Mouse (Mus musculus) midbrain, embryonic 14.5 days (tissue): ENCODE data around the gene Gm5475. TPM values are rescaled to one million over a fixed set of nuclear protein-coding genes. Genes with fewer than 3 reads are reported as not detected.
A peak's percentile ranks its signal among the peaks of the same experiment; 100 is the strongest.

Experiments
- ATAC-seq: fragments of 200-750 bp; cut with Nextera tagmentation; 2 replicates; pipeline ENCODE4 v1.8.0; 2017; ENCODE audit warnings: moderate number of reproducible peaks, moderate library complexity; ENCODE audit not compliant: low FRiP score, low TSS enrichment
- DNase-seq: peaks from one replicate; pipeline ENCODE4 v3.0.0-alpha.2; 2015
- H3K27ac ChIP-seq: fragments of 300-500 bp; sonication (generic); replicated peaks from 2 replicates; pipeline ENCODE4 v1.5.1; 2014; ENCODE audit warnings: mild to moderate bottlenecking, low read depth, low read length, moderate library complexity
- H3K27me3 ChIP-seq: fragments of 300-500 bp; sonication (generic); 2 replicates; pipeline ENCODE4 v1.6.1; 2014; ENCODE audit warnings: low read length, control low read depth, mixed read lengths; ENCODE audit not compliant: control insufficient read depth, insufficient read depth
- H3K36me3 ChIP-seq: fragments of 300-500 bp; sonication (generic); 2 replicates; pipeline ENCODE4 v1.6.1; 2014; ENCODE audit warnings: low read length, control low read depth; ENCODE audit not compliant: control insufficient read depth, insufficient read depth
- H3K4me1 ChIP-seq: fragments of 300-500 bp; sonication (generic); 2 replicates; pipeline ENCODE4 v1.6.1; 2014; ENCODE audit warnings: mild to moderate bottlenecking, antibody characterized with exemption, low read length, control low read depth; ENCODE audit not compliant: control insufficient read depth, insufficient read depth
- H3K4me2 ChIP-seq: fragments of 300-500 bp; sonication (generic); 2 replicates; pipeline ENCODE4 v1.6.1; 2014; ENCODE audit warnings: mild to moderate bottlenecking, low read length, moderate library complexity
- H3K4me3 ChIP-seq: fragments of 300-500 bp; sonication (generic); replicated peaks from 2 replicates; pipeline ENCODE4 v1.5.1; 2014; ENCODE audit warnings: low read depth, low read length
- H3K9ac ChIP-seq: fragments of 300-500 bp; sonication (generic); replicated peaks from 2 replicates; pipeline ENCODE4 v1.6.1; 2014; ENCODE audit warnings: mild to moderate bottlenecking, low read length, moderate library complexity
- H3K9me3 ChIP-seq: fragments of 300-500 bp; sonication (generic); 2 replicates; pipeline ENCODE4 v1.6.1; 2016; ENCODE audit warnings: low read length, control low read depth, mixed read lengths; ENCODE audit not compliant: control insufficient read depth
- WGBS: fragments of 180-500 bp; shearing (Covaris S2); extraction: QIAGEN DNeasy Blood & Tissue Kit; methylation state at CpG from one replicate; pipeline ENCODE4 v1.1.7; 2014; 5-methylcytosine and 5-hydroxymethylcytosine counted together
- polyA plus RNA-seq: library from polyadenylated mRNA; unstranded; fragments of >200 nt; fragmentation: Nextera tagmentation; extraction: Ambion mirVana; gene quantifications from 2 replicates; pipeline ENCODE4 v1.2.1, GENCODE M21; 2014

Gm5475 gene
- polyA plus RNA-seq, 1 experiment from 2014 or later, result not detected

DNA sequence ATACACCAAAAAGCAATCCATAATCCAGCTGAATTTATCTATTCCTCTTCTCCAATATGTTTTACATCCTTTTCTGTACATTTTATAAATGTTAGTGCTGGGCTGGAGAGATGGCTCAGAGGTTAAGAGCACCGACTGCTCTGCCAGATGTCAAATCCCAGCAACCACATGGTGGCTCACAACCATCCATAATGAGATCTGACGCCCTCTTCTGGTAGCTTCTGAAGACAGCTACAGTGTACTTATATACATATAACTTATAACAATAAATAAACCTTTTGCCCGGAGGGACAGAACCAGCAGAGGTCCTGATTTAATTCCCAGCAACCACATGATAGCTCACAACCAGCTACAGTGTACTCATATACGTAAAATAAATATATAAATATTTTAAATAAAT is 26.6 kb downstream of the Gm5475 start:
- Histone ChIP-seq H3K27ac (no peak overlapping the region), H3K9ac (no peak overlapping the region), H3K36me3 (no peaks in the 10 kb centered on the region), H3K4me1 (no peaks in the 10 kb centered on the region), H3K4me2 (no peak overlapping the region), H3K4me3 (no peak overlapping the region), H3K27me3 (no peaks in the 10 kb centered on the region), H3K9me3 (no peaks in the 10 kb centered on the region)
- no peak for DNase-seq
- 74% methylated on average over 4 of the region's 4 CpGs for WGBS
- no peak for ATAC-seq

GRCm38 (mm10) chr15:100449495-100449894 is 27.5 kb downstream of the Gm5475 start:
- no peak overlapping the region for H3K4me2 ChIP-seq
- no peak overlapping the region for H3K4me3 ChIP-seq
- ATAC-seq, result no peak
- H3K4me1 ChIP-seq, result no peaks in the 10 kb centered on the region
- 87% methylated on average over 3 of the region's 3 CpGs for WGBS
- no peaks in the 10 kb centered on the region for H3K36me3 ChIP-seq
- H3K27ac ChIP-seq, result no peak overlapping the region
- no peaks in the 10 kb centered on the region for H3K9me3 ChIP-seq
- no peak for DNase-seq
- H3K27me3 ChIP-seq, result no peaks in the 10 kb centered on the region
- H3K9ac ChIP-seq, result no peak overlapping the region

DNA sequence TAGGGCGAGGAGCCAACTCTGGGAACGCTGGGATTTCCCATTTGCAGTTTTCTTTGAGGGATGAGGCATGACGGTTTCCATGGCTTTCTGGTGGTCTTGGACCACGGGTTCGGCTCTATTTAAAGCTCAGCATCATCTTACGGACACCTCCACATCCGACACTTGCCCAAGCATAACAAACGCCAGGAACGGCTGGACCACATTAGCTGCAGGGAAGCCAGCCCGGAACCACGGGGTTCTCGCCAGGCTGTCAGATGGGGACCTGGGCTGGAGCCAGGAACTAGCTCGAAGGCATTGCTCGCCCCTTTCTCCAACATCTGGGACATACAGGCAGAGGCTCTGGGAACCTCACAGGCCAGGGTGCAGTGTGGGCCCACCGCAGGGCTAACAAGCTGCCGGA is 29.3 kb downstream of the Gm5475 start:
- DNase-seq (peak; percentile 33), ATAC-seq (no peak)
- 74% methylated on average over 16 of the region's 16 CpGs for WGBS
- Histone ChIP-seq H3K4me2 (no peak overlapping the region), H3K9ac (no peak overlapping the region), H3K9me3 (no peaks in the 10 kb centered on the region), H3K27ac (no peak overlapping the region), H3K4me3 (no peak overlapping the region), H3K4me1 (no peaks in the 10 kb centered on the region), H3K36me3 (no peaks in the 10 kb centered on the region), H3K27me3 (no peaks in the 10 kb centered on the region)

DNA sequence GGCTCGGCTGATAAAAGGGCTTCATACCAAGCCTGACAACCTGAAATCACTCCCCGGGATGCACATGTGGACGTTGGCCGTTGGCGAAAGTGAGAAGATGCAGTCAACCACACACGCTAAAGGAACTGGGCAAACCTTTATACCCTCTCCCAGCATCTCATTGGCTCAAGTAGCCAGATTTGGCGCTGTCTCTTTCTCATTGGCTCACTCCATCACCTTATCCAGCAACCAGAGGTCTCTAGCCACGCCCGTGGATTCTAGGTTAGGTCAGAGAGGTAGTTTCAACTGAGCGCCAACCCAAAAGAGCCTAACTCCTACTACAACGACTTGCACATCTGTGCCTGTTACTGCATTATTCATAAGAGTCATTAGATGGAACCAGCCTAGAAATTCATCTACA is 30.5 kb downstream of the Gm5475 start:
- DNase-seq, result no peak
- no peak overlapping the region for H3K4me3 ChIP-seq
- 79% methylated on average over 11 of the region's 11 CpGs for WGBS
- H3K4me2 ChIP-seq, result no peak overlapping the region
- H3K9me3 ChIP-seq, result no peaks in the 10 kb centered on the region
- H3K36me3 ChIP-seq, result no peaks in the 10 kb centered on the region
- no peak overlapping the region for H3K27ac ChIP-seq
- H3K27me3 ChIP-seq, result no peaks in the 10 kb centered on the region
- no peaks in the 10 kb centered on the region for H3K4me1 ChIP-seq
- no peak overlapping the region for H3K9ac ChIP-seq
- ATAC-seq, result no peak

DNA sequence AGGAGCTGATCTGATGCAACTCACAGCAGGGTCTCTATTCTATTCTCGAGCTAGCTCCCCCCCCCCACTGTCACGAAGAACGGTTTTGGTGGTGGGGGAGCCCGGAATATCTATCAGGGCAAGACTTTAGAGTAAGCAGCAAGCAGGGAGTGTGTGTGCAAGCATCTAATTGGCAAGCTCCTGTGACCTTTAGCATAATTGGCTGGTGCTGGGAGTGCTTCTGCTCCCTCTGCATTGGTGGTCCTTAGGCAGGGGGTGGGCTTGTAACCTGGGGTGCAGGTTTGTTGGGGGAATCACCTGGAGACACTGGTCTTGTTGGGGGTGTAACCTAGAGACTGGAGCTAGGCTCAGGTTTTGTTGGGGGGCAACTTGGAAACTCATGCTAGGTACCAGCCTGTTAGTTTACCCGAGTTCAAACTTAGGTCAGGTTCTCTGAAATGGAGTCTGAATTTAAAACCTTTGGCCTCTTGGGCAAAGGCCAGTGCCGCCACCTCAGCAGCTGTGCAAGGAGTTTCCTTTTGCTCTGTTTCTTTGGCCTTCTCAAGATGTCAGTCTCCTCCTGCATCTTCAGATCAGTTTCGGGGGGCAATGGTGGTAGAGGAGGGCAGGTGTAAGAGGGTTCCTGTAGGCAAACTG is 34.5 kb downstream of the Gm5475 start:
- Histone ChIP-seq H3K9me3 (no peaks in the 10 kb centered on the region), H3K9ac (no peak overlapping the region), H3K27me3 (no peaks in the 10 kb centered on the region), H3K27ac (no peak overlapping the region), H3K4me1 (no peaks in the 10 kb centered on the region), H3K4me2 (no peak overlapping the region), H3K4me3 (no peak overlapping the region), H3K36me3 (no peaks in the 10 kb centered on the region)
- WGBS, result 62% methylated on average over 7 of the region's 7 CpGs
- DNase-seq, result no peak
- ATAC-seq, result no peak

DNA sequence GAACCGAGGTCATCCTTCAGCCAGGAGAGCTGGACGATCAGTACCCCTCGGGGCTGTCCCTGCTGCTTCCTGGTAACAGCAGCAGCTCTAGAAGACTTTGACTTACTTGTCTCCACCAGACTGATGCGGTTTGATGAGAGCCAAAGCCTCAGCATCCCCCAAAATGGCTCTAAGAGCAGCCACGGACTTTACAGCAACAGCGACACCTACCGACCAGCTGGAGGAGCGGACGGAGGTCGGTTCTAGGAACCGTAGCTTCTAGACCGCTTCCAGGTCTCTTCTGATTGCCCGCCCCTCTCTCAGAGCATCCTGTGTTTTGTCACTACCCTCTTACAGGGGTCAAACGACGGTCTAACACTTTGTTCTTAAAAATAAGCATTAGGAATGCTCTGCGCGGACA is 35.4 kb downstream of the Gm5475 start:
- DNase-seq (peak; percentile 92), ATAC-seq (peak; percentile 37; the same call in 1 of the 2 replicates)
- WGBS, result 9% methylated on average over 17 of the region's 17 CpGs
- H3K36me3 ChIP-seq, result no peaks in the 10 kb centered on the region
- H3K4me3 ChIP-seq, result no peak overlapping the region
- no peak overlapping the region for H3K27ac ChIP-seq
- H3K4me2 ChIP-seq, result no peak overlapping the region
- H3K9me3 ChIP-seq, result no peaks in the 10 kb centered on the region
- H3K27me3 ChIP-seq, result no peaks in the 10 kb centered on the region
- no peaks in the 10 kb centered on the region for H3K4me1 ChIP-seq
- no peak overlapping the region for H3K9ac ChIP-seq

DNA sequence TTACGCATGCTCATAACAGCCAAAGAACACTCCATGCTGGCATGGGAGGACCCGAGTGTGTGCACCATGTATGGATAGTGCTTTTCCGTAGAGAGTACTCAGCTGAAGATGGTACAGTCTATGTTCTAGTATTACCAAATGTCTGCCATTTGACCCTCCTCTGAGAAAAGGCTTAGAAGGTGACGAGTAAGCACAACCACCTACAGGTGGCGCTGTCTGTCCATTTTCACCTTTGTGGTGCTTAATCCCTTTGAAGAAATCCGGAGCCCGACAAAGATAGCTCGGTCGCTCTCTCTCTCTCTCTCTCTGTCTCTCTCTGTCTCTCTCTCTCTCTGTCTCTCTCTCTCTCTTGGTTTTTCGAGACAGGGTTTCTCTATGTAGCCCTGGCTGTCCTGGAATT is 36.1 kb downstream of the Gm5475 start:
- DNase-seq, result peak; percentile 84
- Histone ChIP-seq H3K27me3 (no peaks in the 10 kb centered on the region), H3K4me3 (no peak overlapping the region), H3K9ac (no peak overlapping the region), H3K27ac (no peak overlapping the region), H3K4me1 (no peaks in the 10 kb centered on the region), H3K36me3 (no peaks in the 10 kb centered on the region), H3K4me2 (no peak overlapping the region), H3K9me3 (no peaks in the 10 kb centered on the region)
- WGBS, result 39% methylated on average over 10 of the region's 10 CpGs
- no peak for ATAC-seq

GRCm38 (mm10) chr15:100460942-100461341 is 39.0 kb downstream of the Gm5475 start:
- 14% methylated on average over 12 of the region's 12 CpGs for WGBS
- peak; percentile 42 for DNase-seq

GRCm38 (mm10) chr15:100461646-100462045 is 39.7 kb downstream of the Gm5475 start:
- no peak overlapping the region for H3K9ac ChIP-seq
- ATAC-seq (no peak), DNase-seq (no peak)
- H3K4me2 ChIP-seq, result no peak overlapping the region
- no peaks in the 10 kb centered on the region for H3K4me1 ChIP-seq
- no peak overlapping the region for H3K4me3 ChIP-seq
- no peaks in the 10 kb centered on the region for H3K9me3 ChIP-seq
- no peak overlapping the region for H3K27ac ChIP-seq
- no peaks in the 10 kb centered on the region for H3K27me3 ChIP-seq
- H3K36me3 ChIP-seq, result no peaks in the 10 kb centered on the region
- WGBS, result 82% methylated on average over 9 of the region's 9 CpGs

More at GRCm38 (mm10) chr15:100460942-100461341, 39.0 kb downstream of the Gm5475 start:
- Histone ChIP-seq H3K27ac (no peak overlapping the region), H3K4me1 (no peaks in the 10 kb centered on the region), H3K4me2 (peak overlapping the region; percentile 9; the same call in 1 of the 2 replicates), H3K9ac (no peak overlapping the region), H3K27me3 (no peaks in the 10 kb centered on the region), H3K36me3 (no peaks in the 10 kb centered on the region), H3K4me3 (no peak overlapping the region), H3K9me3 (no peaks in the 10 kb centered on the region)
- no peak for ATAC-seq
